Mouse (Mus musculus): ENCODE measurements at regions not wholly inside any gene's neighbourhood (a gene's known extent, or its start where the extent isn't known, plus 50 kb on each side); places are given as distances from the start of the nearest gene placed in this dataset.

DNA sequence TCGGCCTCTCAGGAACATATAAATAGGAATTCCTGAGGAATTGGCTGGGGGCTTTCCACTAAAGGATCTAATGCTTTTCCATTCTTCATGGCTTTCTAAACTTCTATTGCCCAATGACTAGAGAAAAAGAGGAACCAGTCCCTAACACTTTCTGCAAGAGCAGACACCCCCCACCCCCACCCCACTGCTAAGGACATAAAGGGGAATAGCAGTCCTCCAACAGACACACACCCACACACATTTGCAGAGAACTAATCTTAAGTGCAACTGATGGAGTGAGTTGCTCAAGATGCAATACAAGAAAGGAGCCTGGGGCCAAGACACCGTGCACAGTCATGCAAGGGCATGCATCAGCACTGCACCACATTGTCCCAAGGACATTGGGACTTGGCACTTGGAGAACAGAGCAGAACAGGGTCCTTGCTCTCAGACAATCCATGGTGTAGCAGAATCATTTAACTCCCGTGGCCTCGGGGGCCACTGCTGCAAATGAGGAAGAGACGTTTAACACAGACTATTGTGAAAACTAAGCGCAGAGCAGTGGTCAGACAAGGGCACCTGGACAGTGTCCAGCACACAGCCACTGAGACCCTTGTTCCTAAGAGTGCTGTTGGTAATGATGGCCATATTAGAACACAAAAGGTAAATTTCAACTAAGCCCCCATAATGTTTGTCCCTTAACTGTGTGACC, 161.1 kb downstream of the Xpnpep1 start:
- no peak for DNase-seq

DNA sequence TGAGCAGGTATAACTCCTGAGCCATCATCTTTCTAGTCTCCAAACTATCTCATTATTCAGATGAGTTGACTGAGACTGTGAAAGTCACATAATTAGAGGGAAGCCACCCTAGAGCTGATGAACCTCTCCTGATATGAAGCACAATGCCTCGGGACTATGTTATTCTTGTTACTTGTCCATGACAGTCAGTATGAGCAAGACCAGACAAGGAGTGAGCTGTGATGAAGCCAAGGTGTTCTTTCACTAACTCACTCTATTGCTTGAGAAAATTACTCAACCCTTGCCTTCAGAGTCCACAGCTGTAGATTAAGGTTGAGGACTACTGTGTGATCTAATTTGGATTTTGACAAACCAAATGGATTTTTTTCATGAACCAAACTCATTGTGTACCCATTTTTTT, 173.4 kb downstream of the Xpnpep1 start:
- no peak for DNase-seq

DNA sequence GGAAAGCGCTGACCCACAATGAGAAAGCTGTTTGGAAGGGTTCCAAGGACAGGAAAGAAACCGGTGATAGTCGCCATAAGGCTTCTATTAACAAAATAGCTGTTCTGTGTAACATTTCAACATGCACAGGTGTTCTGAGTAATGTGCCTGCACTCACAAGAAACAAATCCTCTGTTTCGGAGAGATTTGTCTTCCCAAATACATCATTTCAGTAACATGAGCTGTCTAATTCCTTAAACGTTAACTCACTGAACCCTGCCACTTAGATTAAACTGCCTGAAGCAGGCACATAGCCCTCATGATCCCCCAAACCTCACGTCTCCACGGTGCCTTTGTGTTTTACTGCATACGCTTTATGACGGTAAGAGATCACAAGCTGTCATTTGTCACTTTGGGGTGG, 178.4 kb downstream of the Xpnpep1 start:
- no peak for DNase-seq

DNA sequence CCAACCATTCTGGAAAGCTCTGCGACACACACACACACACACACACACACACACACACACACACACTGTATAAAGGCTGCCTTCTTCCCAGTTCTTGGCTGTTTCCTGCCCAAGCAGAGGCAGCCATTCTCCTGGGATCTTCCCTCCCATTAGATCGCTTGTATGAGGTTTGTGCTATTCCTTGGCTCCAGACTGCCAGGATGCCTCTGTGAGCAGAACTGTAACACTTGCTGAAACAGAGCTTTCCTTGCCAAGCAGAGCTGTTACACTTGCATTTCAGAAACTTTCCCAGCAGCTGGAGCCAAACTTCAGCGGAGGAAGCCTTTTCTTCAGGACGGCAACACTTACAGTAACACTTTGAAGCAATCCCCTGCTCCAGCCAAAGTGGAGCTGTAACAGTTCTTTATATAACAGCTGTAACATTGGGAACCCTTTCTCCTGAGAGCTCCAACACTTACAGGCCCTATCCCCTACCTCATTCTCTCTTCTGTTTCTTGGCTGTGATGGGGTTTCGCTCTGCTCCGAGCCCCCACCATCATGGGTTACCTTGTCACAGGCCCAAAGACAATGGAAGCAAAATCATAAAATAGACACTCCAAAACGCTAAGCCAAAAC, 185.8 kb downstream of the Xpnpep1 start:
- DNase-seq, result peak; percentile 46

DNA sequence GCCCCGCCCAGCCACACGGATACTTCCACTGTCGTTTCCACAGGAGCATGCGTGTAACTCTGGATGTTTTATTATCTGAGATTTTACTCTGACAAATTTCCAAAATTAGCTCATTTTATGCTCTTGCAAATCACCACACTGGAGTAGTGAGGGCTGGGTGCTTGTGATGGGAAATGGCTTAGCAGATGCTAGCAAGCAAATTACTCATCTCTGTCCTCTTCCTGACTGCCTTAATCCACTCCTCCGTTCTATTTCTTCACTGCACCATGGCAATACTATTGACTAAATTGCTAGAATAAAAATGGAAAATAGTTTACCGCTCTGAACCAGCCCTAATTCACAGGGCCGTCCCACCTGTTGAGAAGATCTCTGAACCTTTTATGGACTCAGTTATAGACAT, 223.8 kb downstream of the Xpnpep1 start:
- DNase-seq, result no peak

DNA sequence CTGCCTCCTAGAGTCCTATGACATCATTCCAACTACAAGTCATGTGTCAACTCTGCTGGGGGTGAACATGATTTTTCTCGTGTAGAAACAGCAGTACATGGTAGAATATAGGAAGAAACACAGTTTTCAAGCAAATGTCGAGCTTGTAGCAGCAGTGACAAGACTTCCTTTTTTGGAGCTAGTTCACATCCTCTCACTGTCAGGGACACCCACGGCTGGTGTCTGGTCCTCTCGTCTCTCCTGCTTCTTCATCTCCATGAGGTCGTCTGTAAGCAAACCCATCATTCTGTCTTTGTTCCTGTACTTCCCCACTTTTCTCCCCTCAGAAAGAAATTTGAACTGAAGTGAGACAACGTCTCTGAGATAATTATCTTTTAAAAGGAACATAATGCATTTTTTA, 228.0 kb downstream of the Xpnpep1 start:
- DNase-seq, result no peak

DNA sequence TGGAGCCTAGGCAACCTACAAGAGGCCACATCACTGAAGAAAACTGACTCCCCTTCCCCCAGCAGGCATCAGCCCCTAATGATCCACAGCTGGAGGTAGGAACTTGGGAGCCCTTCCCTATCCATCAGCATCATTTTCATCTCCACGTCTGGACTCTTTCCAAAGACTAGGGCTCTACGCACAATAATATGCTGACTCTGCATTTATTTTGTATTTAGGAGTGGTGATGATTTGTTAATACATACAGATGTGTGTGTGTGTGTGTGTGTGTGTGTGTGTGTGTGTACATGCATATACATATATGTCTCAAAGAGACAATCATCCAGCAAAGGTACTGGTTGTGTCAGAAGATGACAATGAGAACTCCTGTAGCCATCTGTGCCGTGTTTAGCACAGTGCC, 251.2 kb downstream of the Xpnpep1 start:
- no peak for DNase-seq

DNA sequence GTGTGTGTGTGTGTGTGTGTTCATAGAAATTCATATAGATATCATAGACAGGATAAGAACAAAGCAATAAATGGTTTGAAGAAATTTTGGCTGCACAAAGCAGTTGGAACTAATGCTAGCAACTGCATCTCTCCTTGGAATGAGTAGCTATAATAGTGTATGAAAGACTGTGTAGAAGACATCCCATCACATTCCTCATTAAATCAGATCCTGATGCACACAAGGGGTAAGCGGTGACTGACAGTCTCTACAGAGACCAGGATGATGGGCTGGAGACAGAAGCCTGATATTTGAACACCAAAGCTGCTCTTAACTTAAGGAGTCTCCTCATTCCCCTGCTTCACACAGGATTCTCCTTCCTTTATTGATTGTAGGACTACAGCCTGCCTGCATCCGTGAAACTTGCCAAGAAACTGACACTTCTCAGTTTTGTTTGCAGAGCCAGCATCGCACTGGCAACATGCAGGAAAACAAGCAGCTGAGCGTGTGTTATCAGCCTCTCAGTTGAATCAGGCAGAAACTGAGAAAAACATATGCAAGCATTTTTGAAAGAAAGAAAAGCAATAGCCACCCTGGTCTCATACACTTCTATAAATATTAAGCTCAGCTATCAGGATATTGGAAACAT, 271.1 kb downstream of the Xpnpep1 start:
- no peak for DNase-seq

DNA sequence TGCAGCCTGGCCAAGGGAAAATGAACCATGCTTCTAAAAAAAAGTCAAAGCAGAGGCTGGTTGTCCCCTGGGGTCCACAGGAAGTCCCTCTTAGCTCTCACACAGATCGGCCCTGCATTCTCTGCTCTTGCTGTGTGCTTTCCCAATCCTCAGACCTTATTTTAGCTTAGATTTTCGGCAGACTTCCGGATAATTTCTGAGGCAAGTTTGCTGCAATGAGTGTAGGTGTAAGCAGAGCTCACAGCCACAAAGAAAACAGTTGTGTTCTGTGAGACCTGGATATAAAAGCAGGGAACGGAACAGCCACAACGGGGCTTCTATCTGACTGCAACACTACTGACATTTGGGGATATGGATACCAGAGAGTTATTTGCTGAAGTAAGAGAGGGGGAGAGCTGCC, 271.9 kb downstream of the Xpnpep1 start:
- DNase-seq, result no peak

DNA sequence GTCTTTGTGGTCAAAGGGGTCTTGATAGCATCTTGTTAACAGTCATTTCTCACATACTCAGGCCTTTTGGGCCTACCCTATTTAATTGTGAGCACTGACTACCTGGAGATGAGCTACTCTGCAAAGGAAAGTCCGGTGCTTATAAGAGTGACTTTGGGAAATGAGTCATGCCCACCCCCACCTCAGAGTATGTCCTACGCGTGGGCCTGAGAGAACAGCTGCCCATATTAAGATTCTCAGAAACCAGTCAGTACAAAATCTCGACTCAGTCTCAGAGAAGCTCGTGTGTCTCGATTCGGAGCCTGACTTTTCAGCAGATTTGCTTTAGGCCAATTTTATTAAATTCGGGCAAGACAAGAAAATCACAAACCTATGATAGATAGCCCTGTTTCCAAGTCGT, 301.1 kb downstream of the Xpnpep1 start:
- DNase-seq, result no peak

DNA sequence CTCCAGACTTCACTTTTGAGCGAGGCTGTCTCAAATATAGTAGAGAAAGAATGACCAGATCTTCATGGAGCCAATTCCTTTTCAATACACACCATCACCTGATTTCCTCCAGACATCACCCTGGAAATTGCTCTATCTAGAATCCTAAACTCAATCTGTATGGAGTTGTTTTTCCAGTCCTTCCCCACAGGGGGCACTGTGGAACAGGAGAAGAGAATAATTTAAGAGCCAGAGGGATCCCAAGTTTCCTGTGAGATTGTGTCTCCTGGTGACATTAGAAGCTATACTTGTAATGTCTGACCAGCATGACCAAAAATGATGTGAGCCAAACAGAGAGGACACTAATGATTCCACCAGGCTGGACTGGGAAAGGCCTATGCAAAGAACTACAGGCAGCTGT, 318.2 kb downstream of the Xpnpep1 start:
- peak; percentile 14 for DNase-seq

DNA sequence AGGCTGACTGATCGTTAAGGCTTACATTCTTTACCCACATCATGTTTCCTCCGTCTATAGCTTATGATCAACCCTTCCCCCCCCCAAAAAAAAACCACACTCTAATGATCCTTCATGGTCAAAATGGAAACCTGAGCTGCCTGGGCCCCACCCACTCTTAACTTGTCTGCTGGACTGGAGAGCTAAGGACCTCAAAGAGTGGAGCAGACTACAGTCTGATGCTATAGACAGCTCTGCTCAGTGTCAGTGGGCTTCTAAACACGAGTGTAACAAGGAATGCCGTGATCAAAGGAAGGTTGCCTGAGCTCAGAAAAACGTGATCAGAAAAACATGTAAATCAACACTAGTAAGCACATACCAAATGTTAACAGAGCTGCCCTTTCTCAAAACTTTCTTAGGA, 324.7 kb downstream of the Xpnpep1 start:
- no peak for DNase-seq

DNA sequence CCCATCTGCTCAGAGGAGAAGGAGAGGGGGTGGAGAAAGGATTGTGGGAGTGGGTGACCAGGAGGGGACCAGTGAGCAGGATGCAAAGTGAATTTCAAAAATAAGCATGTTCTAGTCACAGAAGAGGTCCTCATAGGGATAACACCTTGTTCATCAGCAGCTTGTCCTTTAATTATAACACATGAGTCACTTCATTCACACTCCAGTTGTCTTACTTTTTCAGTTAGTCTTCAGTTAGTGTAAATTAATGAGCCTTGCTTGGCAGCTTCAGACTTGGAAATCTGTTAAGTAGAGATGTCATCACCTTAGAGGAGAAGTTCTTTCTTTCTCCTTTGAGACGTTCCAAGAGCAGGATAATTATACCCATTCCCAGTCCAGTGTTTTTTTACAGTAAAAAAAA, 332.3 kb downstream of the Xpnpep1 start:
- no peak for DNase-seq

DNA sequence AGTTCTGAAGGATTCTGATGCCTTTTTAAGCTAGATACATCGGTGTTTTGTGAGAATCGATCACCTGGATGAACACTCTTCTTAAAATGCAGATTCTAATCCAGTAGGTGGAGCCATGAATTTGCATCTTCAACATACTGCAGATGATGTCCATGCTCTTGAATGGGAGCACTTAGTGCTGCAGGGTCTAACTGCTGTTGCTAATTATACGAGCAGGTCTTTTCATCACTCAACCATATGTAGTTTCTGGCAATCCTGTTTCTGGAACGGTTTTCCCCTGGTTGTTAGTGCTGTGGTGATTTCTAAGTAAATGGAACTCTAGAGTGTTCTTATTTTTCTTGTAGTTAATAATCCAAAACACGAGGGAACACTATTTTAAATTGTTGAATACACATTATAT, 379.0 kb downstream of the Xpnpep1 start:
- no peak for DNase-seq

DNA sequence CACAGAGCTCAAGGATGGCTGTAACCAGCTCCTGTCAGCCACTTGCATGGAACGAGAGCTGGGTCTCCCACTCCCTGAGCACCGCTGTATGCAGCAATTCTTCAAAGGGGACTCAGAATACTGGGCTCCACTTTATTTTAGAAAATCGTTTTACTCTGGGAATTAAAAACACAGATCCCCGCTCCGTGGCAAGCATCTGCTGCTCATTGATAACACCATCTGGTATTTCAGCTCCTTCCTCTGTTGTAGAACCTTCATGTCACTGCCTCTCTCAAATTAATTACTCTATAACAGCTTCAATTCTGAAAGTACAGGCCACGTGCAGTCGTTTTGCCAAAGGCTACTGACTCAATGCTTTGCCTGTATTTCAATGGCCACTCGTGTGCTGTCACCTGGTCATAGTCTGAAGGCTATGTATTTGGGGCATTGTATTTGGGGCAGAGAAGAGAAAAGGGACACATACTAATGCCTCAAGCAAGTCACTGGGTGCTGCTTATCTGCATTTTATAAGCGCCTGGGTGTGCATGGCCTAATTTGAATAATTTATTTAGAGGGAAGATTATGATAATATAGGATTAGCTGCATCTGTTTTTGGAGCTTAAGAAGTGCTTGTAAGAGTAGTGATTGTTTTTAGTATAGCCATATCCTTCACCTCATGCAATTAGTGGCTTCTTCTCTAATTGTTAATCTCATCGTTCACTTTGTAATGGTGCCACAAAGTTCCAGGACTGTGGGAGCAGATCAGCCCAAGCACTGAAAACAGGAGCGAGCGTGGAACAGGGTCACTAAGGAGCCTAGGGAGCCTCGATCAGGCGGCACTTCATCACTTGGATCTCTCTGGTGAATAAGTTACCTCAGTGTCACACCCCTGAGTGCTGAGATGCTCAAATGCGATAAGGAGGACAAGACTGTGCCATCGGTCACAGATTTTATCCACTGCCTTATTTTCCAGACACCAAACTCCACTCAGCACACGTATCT, 383.3 kb downstream of the Ins1 start:
- DNase-seq, result no peak

DNA sequence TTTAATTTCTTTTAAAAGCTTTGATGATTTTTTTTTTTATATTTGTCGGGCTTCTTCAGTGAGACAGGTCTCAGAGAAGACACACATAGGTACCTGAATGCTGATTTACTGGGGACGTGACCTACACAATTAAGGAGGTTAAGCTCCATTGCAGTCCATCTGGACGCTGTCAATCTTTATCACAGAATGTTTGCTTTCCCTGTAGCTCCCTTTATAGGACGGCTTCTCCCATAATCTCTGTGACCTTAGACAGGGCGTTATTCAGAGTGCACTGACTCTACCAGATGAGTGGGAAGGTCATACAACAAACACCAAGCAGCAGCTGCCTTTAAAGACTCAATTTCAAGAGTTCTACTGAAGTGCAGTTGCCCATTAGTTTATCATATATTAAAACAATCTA, 376.1 kb downstream of the Ins1 start:
- no peak for DNase-seq

DNA sequence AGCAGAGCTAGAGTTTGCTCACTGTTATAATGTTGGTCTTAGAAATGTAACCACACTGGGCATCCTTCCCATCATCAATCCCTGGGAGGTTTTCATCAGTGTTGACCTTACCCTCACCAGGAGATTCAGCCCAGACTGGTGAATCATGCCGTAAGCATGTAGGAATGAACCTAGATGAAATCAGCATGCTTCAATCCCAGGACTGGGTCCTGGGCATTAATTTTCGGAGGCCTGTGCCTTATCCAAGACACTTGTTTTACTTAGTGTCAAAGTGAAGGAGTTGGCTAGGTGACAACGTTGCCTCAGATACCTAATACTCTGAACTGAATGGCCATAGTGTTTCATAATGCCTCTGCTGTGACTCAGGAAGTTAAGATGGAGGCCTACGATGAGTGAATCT, 368.4 kb downstream of the Ins1 start:
- DNase-seq, result no peak

DNA sequence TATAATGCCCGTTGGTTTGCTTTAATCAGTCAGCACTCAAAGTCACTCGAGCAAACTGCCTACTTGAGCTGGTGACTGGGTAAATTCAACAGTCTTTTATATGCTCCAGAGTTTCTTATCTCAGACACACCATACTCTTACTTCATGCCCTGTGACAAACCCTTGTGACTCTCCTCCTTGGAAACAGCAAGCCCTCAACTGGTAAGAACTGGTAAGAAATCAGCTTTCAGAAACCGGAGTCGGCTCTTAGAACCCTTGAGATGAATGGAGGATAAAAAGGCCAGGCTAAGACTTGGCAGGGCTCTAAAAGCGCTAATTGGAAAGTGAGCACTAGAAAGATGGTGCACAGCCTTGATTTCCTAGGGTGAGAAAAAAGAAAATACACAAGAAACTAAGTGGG, 360.2 kb downstream of the Ins1 start:
- no peak for DNase-seq

DNA sequence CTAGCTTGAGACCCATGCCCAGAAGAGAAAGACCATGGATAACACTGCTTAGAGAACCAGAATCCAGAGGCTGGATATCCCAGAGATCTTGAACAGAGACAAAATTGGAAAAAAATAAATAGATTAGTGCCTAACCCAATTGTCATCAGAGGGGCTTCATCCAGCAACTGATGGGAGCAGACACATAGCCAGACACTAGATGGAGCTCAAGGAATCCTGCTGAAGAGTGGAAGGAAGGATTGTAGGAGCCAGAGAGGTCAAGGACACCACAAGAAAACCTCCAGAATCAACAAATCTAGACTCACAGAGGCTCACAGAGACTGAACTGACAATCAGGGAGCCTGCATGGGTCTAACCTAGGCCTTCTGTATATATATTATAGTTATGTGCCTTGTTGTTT, 359.4 kb downstream of the Ins1 start:
- no peak for DNase-seq

DNA sequence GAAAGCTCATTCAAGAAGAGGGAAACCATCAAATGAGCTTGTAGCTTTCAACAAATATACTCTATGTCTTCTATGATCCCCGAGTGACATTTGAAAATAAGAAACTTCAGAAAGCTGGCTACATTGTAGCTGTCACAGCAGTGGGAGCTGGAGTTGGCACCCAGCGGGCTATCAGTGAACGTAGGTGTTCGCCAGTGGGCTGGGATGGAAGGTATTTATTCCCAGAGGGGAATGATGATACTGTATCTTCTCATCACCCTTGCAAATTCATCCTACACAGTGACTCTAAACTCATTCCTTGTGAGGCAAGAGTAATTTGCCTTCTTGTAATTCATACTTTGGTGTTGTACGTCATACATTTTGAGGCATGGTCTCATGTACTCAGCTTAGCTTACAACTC, 349.3 kb downstream of the Ins1 start:
- DNase-seq, result no peak

DNA sequence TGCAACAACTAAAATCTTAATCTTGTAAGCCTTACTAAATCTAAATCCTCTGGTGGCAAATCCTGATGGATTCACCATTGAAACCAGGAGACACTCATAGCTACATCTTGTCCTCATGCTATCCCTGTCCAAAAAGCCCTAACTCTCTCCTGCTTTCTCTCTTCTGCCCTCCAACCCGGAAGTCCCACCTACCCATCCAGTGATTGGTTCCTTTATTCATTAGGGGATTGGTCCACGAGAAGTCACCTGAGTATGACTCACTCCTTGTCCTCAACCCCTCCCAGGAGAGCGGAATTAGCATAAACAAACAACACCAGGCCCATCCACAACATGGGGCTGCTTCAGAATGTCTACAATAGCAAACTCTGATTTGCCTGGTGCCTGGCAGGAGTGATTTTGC, 342.8 kb downstream of the Ins1 start:
- DNase-seq, result no peak

DNA sequence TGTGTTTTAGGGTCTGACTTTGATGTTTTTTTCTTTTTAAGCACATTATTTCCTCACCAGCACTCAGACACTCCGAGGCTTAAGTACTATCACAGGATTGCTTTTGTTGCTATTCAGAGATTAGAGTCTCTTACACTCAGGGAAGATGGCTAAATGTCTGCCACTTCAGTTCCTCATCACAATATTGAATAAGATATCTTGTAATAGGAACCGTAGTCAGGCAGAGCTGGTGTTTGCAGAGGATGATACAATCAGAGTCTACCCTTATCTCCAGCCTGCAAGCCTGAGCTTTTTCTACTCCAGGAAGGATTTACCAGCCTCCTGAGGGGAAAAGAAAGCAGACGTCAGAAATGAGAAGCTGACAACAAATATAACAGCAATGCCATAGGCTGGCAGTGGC, 336.3 kb downstream of the Ins1 start:
- DNase-seq, result no peak

DNA sequence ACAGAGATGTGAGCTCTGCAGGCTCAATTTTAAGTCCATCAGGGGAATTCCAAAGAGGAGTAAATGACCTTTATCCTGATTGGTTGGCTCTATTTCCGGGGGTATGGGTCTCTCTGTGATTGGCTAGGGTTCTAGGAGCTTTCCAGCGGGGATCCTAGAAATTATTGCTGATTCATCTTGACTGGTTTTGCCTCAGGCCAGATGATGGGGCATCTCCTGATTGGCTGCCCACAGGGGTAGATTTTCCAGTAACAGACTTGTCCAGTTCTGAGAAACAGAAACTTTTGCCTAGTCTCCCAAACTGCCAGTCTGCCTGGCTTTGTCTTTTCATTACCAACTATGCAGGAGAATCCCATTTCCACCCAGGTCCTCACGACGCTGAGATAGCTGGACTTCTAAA, 301.3 kb downstream of the Ins1 start:
- no peak for DNase-seq

All from adrenal gland, postnatal 10 days (tissue).